Mouse (Mus musculus): ENCODE results near the gene Osbpl2.

DNA sequence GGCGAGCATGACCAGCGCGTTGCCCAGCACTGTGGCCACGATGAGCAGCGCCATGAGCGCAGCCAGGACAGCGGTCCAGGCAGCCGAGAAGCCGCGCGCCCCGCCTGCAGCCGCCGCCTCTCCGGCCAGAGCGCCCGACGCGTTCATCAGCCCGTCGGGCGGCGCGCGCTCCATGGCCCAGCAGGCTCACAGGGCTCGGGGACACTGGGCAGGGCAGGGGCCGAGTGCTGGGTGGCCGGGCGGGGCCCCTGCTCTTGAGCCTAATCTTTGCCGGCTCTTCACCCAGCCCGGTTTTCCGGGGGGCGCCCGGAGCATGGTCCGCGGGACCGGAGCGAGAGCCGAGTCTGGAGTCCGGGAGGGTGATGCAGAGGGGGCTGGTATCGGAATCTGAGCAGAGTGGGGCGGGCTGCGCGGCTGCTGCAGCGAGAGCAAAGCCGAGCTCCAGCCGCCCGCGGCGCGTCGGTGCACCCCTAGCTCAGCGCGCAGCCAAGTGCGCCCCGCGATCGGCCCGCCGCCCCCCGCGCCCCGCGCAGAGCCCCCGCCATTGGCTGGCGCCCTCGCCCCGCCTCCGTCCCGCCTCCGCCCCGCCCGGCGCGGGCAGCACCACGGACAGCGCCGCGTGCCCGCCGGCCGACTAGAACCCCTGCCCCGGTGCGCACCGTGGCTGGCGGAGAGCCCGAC is 15.0 kb upstream of the Osbpl2 start, which contains the start of gene Hrh3:
- no peak for TF ChIP-seq CTCF (IDR thresholded peaks at IDR 0.05; ENCODE audit: low read depth, low read length)
- no peak for TF ChIP-seq POLR2AphosphoS5 (IDR thresholded peaks at IDR 0.05; ENCODE audit: insufficient replicate concordance, low read depth, low read length)
- TF ChIP-seq GATA1 (IDR thresholded peaks at IDR 0.05; ENCODE audit: borderline replicate concordance, low read length), result no peak

Data from G1E (cell line).